Mouse (Mus musculus): Measurements from ENCODE around the gene Unk.

DNA sequence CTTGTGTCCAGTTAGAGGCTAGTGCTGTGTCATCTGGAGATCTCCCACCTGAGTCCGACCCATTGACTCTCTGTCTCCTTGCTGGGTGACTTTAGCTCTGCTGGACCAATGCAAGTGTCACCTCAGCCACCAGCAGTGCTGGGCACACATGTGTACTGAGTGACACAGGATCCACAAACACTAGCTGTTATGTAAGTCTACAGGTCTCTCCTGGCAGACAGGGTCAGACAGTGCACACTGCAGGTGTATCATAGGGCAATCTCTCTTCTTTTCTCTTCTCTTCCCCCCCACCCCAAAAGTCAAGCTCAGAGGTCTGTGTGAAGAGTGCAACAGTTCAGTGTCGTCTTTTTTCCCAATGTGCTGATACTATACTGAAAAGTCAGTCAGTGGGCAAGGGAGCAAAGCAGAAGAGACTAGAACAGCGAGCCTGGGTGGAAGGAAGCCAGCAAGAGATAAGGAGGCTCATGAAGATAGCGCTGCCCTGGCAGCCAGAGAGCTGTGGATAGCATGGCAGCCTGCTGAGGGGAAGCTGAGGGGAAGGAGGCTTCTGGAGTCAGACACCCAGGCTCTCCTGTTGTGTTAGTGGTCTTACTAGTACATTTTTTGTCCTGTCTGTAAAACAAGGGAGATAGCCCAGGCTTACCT is 27.2 kb downstream of the Unk start:
- TF ChIP-seq POLR2A (IDR thresholded peaks at IDR 0.05; ENCODE audit: insufficient read depth, low read length) = no peak
- TF ChIP-seq CTCF (IDR thresholded peaks at IDR 0.05; ENCODE audit: low read depth, low read length) = no peak
